Mouse (Mus musculus) forebrain, embryonic 13.5 days (tissue): ENCODE data around the gene Ccdc155. TPM values are rescaled to one million over a fixed set of nuclear protein-coding genes. Genes with fewer than 3 reads are reported as not detected.

Experiments used
- ATAC-seq: fragments of 200-750 bp; cut with Nextera tagmentation; 2 replicates; pipeline ENCODE4 v1.8.0; 2017
- H3K27ac ChIP-seq: fragments of 300-500 bp; sonication (generic); 2 replicates; pipeline ENCODE4 v1.5.1; 2015; ENCODE audit warnings: inconsistent platforms, mild to moderate bottlenecking, moderate library complexity
- H3K27me3 ChIP-seq: fragments of 300-500 bp; sonication (generic); 2 replicates; pipeline ENCODE4 v1.6.1; 2015; ENCODE audit warnings: mild to moderate bottlenecking, inconsistent platforms
- H3K36me3 ChIP-seq: fragments of 300-500 bp; sonication (generic); 2 replicates; pipeline ENCODE4 v1.6.1; 2015; ENCODE audit warnings: mild to moderate bottlenecking, inconsistent platforms; ENCODE audit not compliant: poor library complexity, severe bottlenecking
- H3K4me1 ChIP-seq: fragments of 300-500 bp; sonication (generic); 2 replicates; pipeline ENCODE4 v1.6.1; 2015; ENCODE audit warnings: inconsistent platforms
- H3K4me2 ChIP-seq: fragments of 300-500 bp; sonication (generic); 2 replicates; pipeline ENCODE4 v1.6.1; 2015; ENCODE audit warnings: inconsistent platforms, mild to moderate bottlenecking, moderate library complexity
- H3K4me3 ChIP-seq: fragments of 300-500 bp; sonication (generic); 2 replicates; pipeline ENCODE4 v1.5.1; 2015; ENCODE audit warnings: mild to moderate bottlenecking, inconsistent platforms
- H3K9ac ChIP-seq: fragments of 300-500 bp; sonication (generic); 2 replicates; pipeline ENCODE4 v1.6.1; 2015; ENCODE audit warnings: mild to moderate bottlenecking, inconsistent platforms
- H3K9me3 ChIP-seq: fragments of 300-500 bp; sonication (generic); replicated peaks from 2 replicates; pipeline ENCODE4 v1.6.1; 2016; ENCODE audit warnings: inconsistent platforms
- WGBS: fragments of 180-500 bp; shearing (Covaris S2); methylation state at CpG from one replicate; pipeline ENCODE4 v1.1.7; 2015; 5-methylcytosine and 5-hydroxymethylcytosine counted together
- microRNA-seq: library from miRNA; unstranded; fragments of <30 nt; microRNA quantifications from one replicate; pipeline ENCODE4, GENCODE M21; 2016
- polyA plus RNA-seq: library from polyadenylated mRNA; unstranded; fragments of >200 nt; fragmentation: Nextera tagmentation; extraction: Ambion mirVana; gene quantifications from 2 replicates; pipeline ENCODE4 v1.2.1, GENCODE M21; 2015

The Ccdc155 gene
- polyA plus RNA-seq, 1 experiment from 2014 or later = 0.93 TPM

- no peaks in the 10 kb centered on the region for H3K36me3 ChIP-seq
- 0 out of 2 replicates have a peak, but pooled peaks have one; percentile 6 for ATAC-seq
- H3K27me3 ChIP-seq = peaks cover 23% of the 10 kb centered on the region
- peaks cover 6% of the 10 kb centered on the region; the same call in 1 of the 2 replicates for H3K4me1 ChIP-seq
- H3K27ac ChIP-seq = no peak overlapping the region
- H3K4me2 ChIP-seq = peak overlapping the region; percentile 67; the same call in 1 of the 2 replicates
- H3K9me3 ChIP-seq = no peaks in the 10 kb centered on the region
- no peak overlapping the region; the same call in 1 of the 2 replicates for H3K4me3 ChIP-seq
- H3K9ac ChIP-seq = peak overlapping the region; percentile 59; the same call in 1 of the 2 replicates
- WGBS = 69% methylated on average over 3 of the region's 3 CpGs
These were observed 69.3 kb downstream of the Ccdc155 start for GRCm38 (mm10) chr7:45135370-45135769.

- Histone ChIP-seq H3K4me1 (peaks cover 10% of the 10 kb centered on the region), H3K27me3 (peaks cover 23% of the 10 kb centered on the region), H3K9ac (no peak overlapping the region), H3K36me3 (no peaks in the 10 kb centered on the region), H3K9me3 (no peaks in the 10 kb centered on the region), H3K4me3 (no peak overlapping the region), H3K27ac (no peak overlapping the region), H3K4me2 (no peak overlapping the region)
- ATAC-seq = no peak
- WGBS = 10% methylated on average over 12 of the region's 12 CpGs
These were observed 70.1 kb downstream of the Ccdc155 start for GRCm38 (mm10) chr7:45134544-45135026.

Small RNAs within 50 kb of the gene (microRNA-seq; reads per million reads assigned to microRNA genes)
- not detected for gene Mir7055

Other genes with a start within 250 kb of the Ccdc155 start
- gene Cpt1c, start 230.0 kb downstream of the Ccdc155 start, polyA plus RNA-seq = 40.2 and 43.1 TPM in 2 replicates
- 815 and 859 TPM in 2 replicates for gene Prmt1, start 218.3 kb downstream of the Ccdc155 start, polyA plus RNA-seq
- gene Irf3, start 207.2 kb downstream of the Ccdc155 start, polyA plus RNA-seq = 67.9 and 72.7 TPM in 2 replicates
- gene Bcl2l12, start 206.2 kb downstream of the Ccdc155 start, polyA plus RNA-seq = 40.5 and 45.6 TPM in 2 replicates
- gene Scaf1, start 188.5 kb downstream of the Ccdc155 start, polyA plus RNA-seq = 35.8 and 38.9 TPM in 2 replicates
- 9.4 and 10.2 TPM in 2 replicates for gene Rras, start 186.9 kb downstream of the Ccdc155 start, polyA plus RNA-seq
- 14.9 and 17.2 TPM in 2 replicates for gene Prr12, start 152.0 kb downstream of the Ccdc155 start, polyA plus RNA-seq
- gene Nosip, start 142.5 kb downstream of the Ccdc155 start, polyA plus RNA-seq = 52.7 and 58.5 TPM in 2 replicates
- 14.7 and 14.8 TPM in 2 replicates for gene Prrg2, start 142.2 kb downstream of the Ccdc155 start, polyA plus RNA-seq
- gene Rcn3, start 112.7 kb downstream of the Ccdc155 start, polyA plus RNA-seq = 61.3 and 62.0 TPM in 2 replicates
- 8.0 and 9.9 TPM in 2 replicates for gene Fcgrt, start 101.0 kb downstream of the Ccdc155 start, polyA plus RNA-seq
- gene Rps11, start 80.5 kb downstream of the Ccdc155 start, polyA plus RNA-seq = 1,342 and 1,406 TPM in 2 replicates
- 998 and 1,188 TPM in 2 replicates for gene Rpl13a, start 76.1 kb downstream of the Ccdc155 start, polyA plus RNA-seq
- 0.13 and 0.31 TPM in 2 replicates for gene Gm45713, start 68.7 kb downstream of the Ccdc155 start, polyA plus RNA-seq
- gene Flt3l, start 68.5 kb downstream of the Ccdc155 start, polyA plus RNA-seq = 0.79 and 0.92 TPM in 2 replicates
- 97.5 TPM in 2 replicates for gene Pih1d1, start 50.6 kb downstream of the Ccdc155 start, polyA plus RNA-seq
- gene Aldh16a1, start 50.3 kb downstream of the Ccdc155 start, polyA plus RNA-seq = 35.6 and 36.4 TPM in 2 replicates
- 9.3 and 14.2 TPM in 2 replicates for gene Slc17a7, start 40.9 kb downstream of the Ccdc155 start, polyA plus RNA-seq
- not detected in 2 replicates for gene Gfy, start 25.3 kb downstream of the Ccdc155 start, polyA plus RNA-seq
- gene Pth2, start 23.9 kb downstream of the Ccdc155 start, polyA plus RNA-seq = not detected in 2 replicates
- gene Dkkl1, start 7.3 kb upstream of the Ccdc155 start, polyA plus RNA-seq = 0.59 and 0.63 TPM in 2 replicates
- gene Tead2, start 10.9 kb upstream of the Ccdc155 start, polyA plus RNA-seq = 181 and 198 TPM in 2 replicates
- 0.96 and 1.3 TPM in 2 replicates for gene Cd37, start 34.2 kb upstream of the Ccdc155 start, polyA plus RNA-seq
- 0.11 and 0.23 TPM in 2 replicates for gene Slc6a16, start 36.2 kb upstream of the Ccdc155 start, polyA plus RNA-seq
- gene Slc6a21, start 72.6 kb upstream of the Ccdc155 start, polyA plus RNA-seq = not detected in 2 replicates
- 5.0 and 6.4 TPM in 2 replicates for gene Trpm4, start 128.9 kb upstream of the Ccdc155 start, polyA plus RNA-seq
- 0.06 TPM in 1 of 2 replicates, not detected in the other for gene Hrc, start 130.4 kb upstream of the Ccdc155 start, polyA plus RNA-seq
- 12.0 and 12.7 TPM in 2 replicates for gene Ppfia3, start 162.1 kb upstream of the Ccdc155 start, polyA plus RNA-seq
- gene Lin7b, start 165.7 kb upstream of the Ccdc155 start, polyA plus RNA-seq = 2.9 and 4.5 TPM in 2 replicates
- 250 and 254 TPM in 2 replicates for gene Snrnp70, start 190.8 kb upstream of the Ccdc155 start, polyA plus RNA-seq
- not detected in 2 replicates for gene Kcna7, start 200.8 kb upstream of the Ccdc155 start, polyA plus RNA-seq
- gene Ntf5, start 208.8 kb upstream of the Ccdc155 start, polyA plus RNA-seq = not detected in 2 replicates
- gene Lhb, start 215.9 kb upstream of the Ccdc155 start, polyA plus RNA-seq = 0.44 and 1.1 TPM in 2 replicates
- gene Gys1, start 230.0 kb upstream of the Ccdc155 start, polyA plus RNA-seq = 20.9 and 23.0 TPM in 2 replicates
- gene Ruvbl2, start 233.2 kb upstream of the Ccdc155 start, polyA plus RNA-seq = 153 and 173 TPM in 2 replicates